Mouse (Mus musculus) CH12.LX (cell line): ENCODE results near the gene Arl2bp. TPM values are rescaled to one million over a fixed set of nuclear protein-coding genes. Genes with fewer than 3 reads are reported as not detected.

ENCODE experiments used
- DNase-seq: peaks from one replicate; pipeline ENCODE4 v3.0.0-alpha.2; 2013; ENCODE audit errors: extremely low read depth
- H3K27ac ChIP-seq: 2 replicates; pipeline ENCODE4 v1.5.1; 2012; ENCODE audit warnings: low read depth, mild to moderate bottlenecking, control low read depth, moderate library complexity; ENCODE audit not compliant: insufficient read depth
- H3K27me3 ChIP-seq: replicated peaks from 2 replicates; pipeline ENCODE3; 2012; ENCODE audit warnings: inconsistent platforms
- H3K36me3 ChIP-seq, 2 experiments: replicated peaks in 1 of 2; 2 replicates each; pipeline versions ENCODE3 to v1.6.1; 2012; ENCODE audit warnings: inconsistent platforms in 1 of 2, low read length in 1 of 2, mild to moderate bottlenecking in 1 of 2, mixed read lengths in 1 of 2, moderate library complexity in 1 of 2; ENCODE audit not compliant: control insufficient read depth in 1 of 2, insufficient read depth in 1 of 2
- H3K4me1 ChIP-seq, 2 experiments: 2 replicates each; pipeline ENCODE4 v1.6.1; 2012; ENCODE audit warnings: inconsistent platforms in 1 of 2, moderate library complexity in 1 of 2; ENCODE audit not compliant: insufficient read depth in 2 of 2, control insufficient read depth in 1 of 2
- H3K4me2 ChIP-seq: 2 replicates; pipeline ENCODE4 v1.6.1; 2012; ENCODE audit warnings: low read depth, mild to moderate bottlenecking, control low read depth; ENCODE audit not compliant: poor library complexity, insufficient read depth, severe bottlenecking
- H3K4me3 ChIP-seq, 3 experiments: fragments of 150-350 bp in 1 of 3; sonication (generic) in 1 of 3; replicated peaks in 1 of 3; 2 replicates each; pipeline versions ENCODE3 to v1.5.1; 2011 to 2012; ENCODE audit warnings: low read depth in 2 of 3, low read length in 2 of 3, mild to moderate bottlenecking in 2 of 3, moderate library complexity in 2 of 3, control low read depth in 1 of 3, improper control_type of control experiment in 1 of 3, inconsistent platforms in 1 of 3, mixed read lengths in 1 of 3; ENCODE audit not compliant: poor library complexity in 1 of 3
- H3K79me2 ChIP-seq: replicated peaks from 2 replicates; pipeline ENCODE4 v1.6.1; 2012; ENCODE audit warnings: mild to moderate bottlenecking, moderate library complexity; ENCODE audit not compliant: control insufficient read depth, poor library complexity, insufficient read depth, severe bottlenecking; ENCODE audit errors: extremely low read depth
- H3K9ac ChIP-seq: 2 replicates; pipeline ENCODE4 v1.6.1; 2012; ENCODE audit warnings: low read depth, mild to moderate bottlenecking, control low read depth, moderate library complexity; ENCODE audit not compliant: insufficient read depth
- H3K9me3 ChIP-seq: replicated peaks from 2 replicates; pipeline ENCODE3; 2012; ENCODE audit warnings: low read length, inconsistent platforms, mixed read lengths
- BHLHE40 ChIP-seq: IDR thresholded peaks from 2 replicates; pipeline ENCODE4 v1.6.1; 2011; ENCODE audit warnings: mild to moderate bottlenecking, low read depth, low read length, improper control_type of control experiment
- CTCF ChIP-seq, 2 experiments: IDR thresholded peaks in 1 of 2; conservative IDR thresholded peaks in 1 of 2; 2 replicates each; pipeline ENCODE4 v1.5.1; 2011 to 2012; ENCODE audit warnings: low read depth in 2 of 2, low read length in 2 of 2, improper control_type of control experiment in 1 of 2, inconsistent platforms in 1 of 2, mild to moderate bottlenecking in 1 of 2, moderate library complexity in 1 of 2
- EP300 ChIP-seq: IDR thresholded peaks from 2 replicates; pipeline ENCODE4 v1.6.1; 2011; ENCODE audit warnings: low read length, improper control_type of control experiment
- HCFC1 ChIP-seq: IDR thresholded peaks from 2 replicates; pipeline ENCODE4 v1.6.1; 2012; ENCODE audit warnings: low read depth, mild to moderate bottlenecking, inconsistent platforms, low read length, improper control_type of control experiment
- IRF4 ChIP-seq: IDR thresholded peaks from 2 replicates; pipeline ENCODE4 v1.6.1; 2014; ENCODE audit warnings: low read depth, mild to moderate bottlenecking, inconsistent platforms, low read length, improper control_type of control experiment
- JUN ChIP-seq: IDR thresholded peaks from 2 replicates; pipeline ENCODE4 v1.6.1; 2011; ENCODE audit warnings: low read depth, mild to moderate bottlenecking, low read length, improper control_type of control experiment, moderate library complexity; ENCODE audit not compliant: insufficient read depth
- JUND ChIP-seq: conservative IDR thresholded peaks from 2 replicates; pipeline ENCODE4 v1.6.1; 2011; ENCODE audit warnings: low read depth, low read length, improper control_type of control experiment
- MAFK ChIP-seq: IDR thresholded peaks from 2 replicates; pipeline ENCODE4 v1.6.1; 2011; ENCODE audit warnings: low read length, improper control_type of control experiment; ENCODE audit not compliant: insufficient replicate concordance
- MAX ChIP-seq: IDR thresholded peaks from 2 replicates; pipeline ENCODE4 v1.6.1; 2011; ENCODE audit warnings: low read length, improper control_type of control experiment
- MEF2A ChIP-seq: IDR thresholded peaks from 2 replicates; pipeline ENCODE4 v1.6.1; 2014; ENCODE audit warnings: low read depth, mild to moderate bottlenecking, inconsistent platforms, low read length, improper control_type of control experiment, borderline replicate concordance
- MYC ChIP-seq: IDR thresholded peaks from 2 replicates; pipeline ENCODE4 v1.6.1; 2011; ENCODE audit warnings: low read depth, mild to moderate bottlenecking, improper control_type of control experiment, low read length
- POLR2A ChIP-seq: IDR thresholded peaks from 2 replicates; pipeline ENCODE4 v1.6.1; 2011; ENCODE audit warnings: low read depth, mild to moderate bottlenecking, improper control_type of control experiment, low read length
- POLR2AphosphoS2 ChIP-seq: IDR thresholded peaks from 2 replicates; pipeline ENCODE4 v1.6.1; 2011; ENCODE audit warnings: low read depth, low read length, improper control_type of control experiment
- RCOR1 ChIP-seq: conservative IDR thresholded peaks from 2 replicates; pipeline ENCODE4 v1.6.1; 2012; ENCODE audit warnings: low read depth, mild to moderate bottlenecking, inconsistent platforms, low read length, improper control_type of control experiment
- SIN3A ChIP-seq: IDR thresholded peaks from 2 replicates; pipeline ENCODE4 v1.6.1; 2012; ENCODE audit warnings: low read length, improper control_type of control experiment, inconsistent platforms
- SMC3 ChIP-seq: IDR thresholded peaks from 2 replicates; pipeline ENCODE4 v1.6.1; 2011; ENCODE audit warnings: low read depth, low read length, improper control_type of control experiment
- TBP ChIP-seq: conservative IDR thresholded peaks from 2 replicates; pipeline ENCODE4 v1.6.1; 2011; ENCODE audit warnings: low read depth, low read length, improper control_type of control experiment
- USF1 ChIP-seq: IDR thresholded peaks from 2 replicates; pipeline ENCODE4 v1.6.1; 2014; ENCODE audit warnings: low read depth, mild to moderate bottlenecking, inconsistent platforms, low read length, improper control_type of control experiment
- USF2 ChIP-seq: conservative IDR thresholded peaks from 2 replicates; pipeline ENCODE4 v1.6.1; 2011; ENCODE audit warnings: low read depth, low read length, improper control_type of control experiment
- ZC3H11A ChIP-seq: IDR thresholded peaks from 2 replicates; pipeline ENCODE4 v1.6.1; 2012; ENCODE audit warnings: low read depth, mild to moderate bottlenecking, inconsistent platforms, low read length, improper control_type of control experiment
- dilution Hi-C: fragments of 300-500 bp; cut with MboI; formaldehyde crosslinking; loops from 2 replicates; pipeline ENCODE4 v1.14.3; 2020; ENCODE audit warnings: low sequenced_read_pairs; ENCODE audit not compliant: extremely low pct_unique_long_range_greater_than_20kb, extremely low pct_ligation_motif_present
- in situ Hi-C: fragments of 300-500 bp; cut with MboI; formaldehyde crosslinking; loops from 3 replicates; pipeline ENCODE4 v1.14.3; 2019; ENCODE audit warnings: low sequenced_read_pairs, low pct_ligation_motif_present, low pct_unique_long_range_greater_than_20kb, mixed read lengths
- polyA plus RNA-seq: library from polyadenylated mRNA; unstranded; fragments of >175 nt; gene quantifications from 2 replicates; pipeline ENCODE4 v1.2.1, GENCODE M21; 2012; ENCODE audit warnings: low read depth; ENCODE audit not compliant: insufficient read length
- total RNA-seq, 2 experiments: library from RNA; depleted of rRNA; stranded (reverse); fragments of 300-350 nt in 1 of 2; fragments of >200 nt in 1 of 2; gene quantifications; 2 replicates each; pipeline ENCODE4 v1.2.3; 2012 to 2014

Gene Arl2bp
- total and polyA plus RNA-seq, 3 experiments = 24.8 to 107 (median 85.1) TPM

GRCm38 (mm10) chr8:94641938-94642337 is 24.5 kb upstream of the Arl2bp start:
- Histone ChIP-seq H3K4me3 (no peak overlapping the region), H3K27ac (no peak overlapping the region), H3K27me3 (no peaks in the 10 kb centered on the region), H3K36me3 (peaks cover 37 to 72% of the 10 kb centered on the region in 2 experiments), H3K4me1 (peaks cover 3 to 13% of the 10 kb centered on the region in 2 experiments; a peak in 1 of 4 replicates), H3K9me3 (no peaks in the 10 kb centered on the region), H3K4me2 (no peak overlapping the region), H3K9ac (no peak overlapping the region), H3K79me2 (no peaks in the 10 kb centered on the region)
- DNase-seq = no peak
- in situ Hi-C loops (no loop called here), dilution Hi-C loops (no loop called here)
- TF ChIP-seq CTCF (conservative IDR thresholded peaks at IDR 0.05 in 1 of 2, IDR thresholded peaks at IDR 0.05 in 1 of 2; ENCODE audit: low read depth in 2 of 2, low read length in 2 of 2) (peak in 1 of 2 experiments; percentile 37; a peak in 2 of 4 replicates), MYC (no peak)

- TF ChIP-seq TBP (no peak), USF1 (no peak), IRF4 (no peak), JUN (no peak), JUND (no peak), CTCF (conservative IDR thresholded peaks at IDR 0.05 in 1 of 2, IDR thresholded peaks at IDR 0.05 in 1 of 2; ENCODE audit: low read depth in 2 of 2, low read length in 2 of 2) (no peak), MAFK (no peak), RCOR1 (no peak), MAX (no peak), SMC3 (no peak), HCFC1 (no peak), POLR2A (no peak), USF2 (no peak), ZC3H11A (no peak), SIN3A (no peak), MEF2A (no peak), BHLHE40 (no peak), POLR2AphosphoS2 (no peak), EP300 (no peak)
- H3K27ac ChIP-seq = no peak overlapping the region
- H3K36me3 ChIP-seq = peaks cover 30 to 65% of the 10 kb centered on the region in 2 experiments
- no peaks in the 10 kb centered on the region for H3K79me2 ChIP-seq
- no peaks in the 10 kb centered on the region for H3K4me1 ChIP-seq
- H3K27me3 ChIP-seq = no peaks in the 10 kb centered on the region
- in situ Hi-C loops = no loop called here
- no peak overlapping the region for H3K9ac ChIP-seq
- dilution Hi-C loops = no loop called here
- H3K9me3 ChIP-seq = no peaks in the 10 kb centered on the region
- H3K4me2 ChIP-seq = no peak overlapping the region
- H3K4me3 ChIP-seq = no peak overlapping the region
- DNase-seq = no peak
These were observed 21.2 kb upstream of the Arl2bp start for GRCm38 (mm10) chr8:94645202-94645601.
